Mouse (Mus musculus) intestine, embryonic 15.5 days (tissue): Measurements from ENCODE around the gene 9830107B12Rik. TPM values are rescaled to one million over a fixed set of nuclear protein-coding genes. Genes with fewer than 3 reads are reported as not detected.

Source experiments
- ATAC-seq: fragments of 200-750 bp; cut with Nextera tagmentation; 2 replicates; pipeline ENCODE4 v1.8.0; 2017; ENCODE audit warnings: moderate TSS enrichment, moderate library complexity
- H3K27ac ChIP-seq: fragments of 300-500 bp; sonication (generic); 2 replicates; pipeline ENCODE4 v1.5.1; 2015; ENCODE audit warnings: mild to moderate bottlenecking, inconsistent platforms
- H3K27me3 ChIP-seq: fragments of 300-500 bp; sonication (generic); replicated peaks from 2 replicates; pipeline ENCODE4 v1.6.1; 2015; ENCODE audit warnings: inconsistent platforms
- H3K36me3 ChIP-seq: fragments of 300-500 bp; sonication (generic); 2 replicates; pipeline ENCODE4 v1.6.1; 2015; ENCODE audit warnings: inconsistent platforms
- H3K4me1 ChIP-seq: fragments of 300-500 bp; sonication (generic); replicated peaks from 2 replicates; pipeline ENCODE4 v1.6.1; 2015; ENCODE audit warnings: inconsistent platforms
- H3K4me2 ChIP-seq: fragments of 300-500 bp; sonication (generic); replicated peaks from 2 replicates; pipeline ENCODE4 v1.6.1; 2015; ENCODE audit warnings: mild to moderate bottlenecking, inconsistent platforms
- H3K4me3 ChIP-seq: fragments of 300-500 bp; sonication (generic); replicated peaks from 2 replicates; pipeline ENCODE4 v1.5.1; 2015; ENCODE audit warnings: inconsistent platforms
- H3K9ac ChIP-seq: fragments of 300-500 bp; sonication (generic); 2 replicates; pipeline ENCODE4 v1.6.1; 2015; ENCODE audit warnings: inconsistent platforms
- H3K9me3 ChIP-seq: fragments of 300-500 bp; sonication (generic); 2 replicates; pipeline ENCODE4 v1.6.1; 2016; ENCODE audit warnings: inconsistent platforms
- WGBS: fragments of 180-500 bp; shearing (Covaris S2); methylation state at CpG from one replicate; pipeline ENCODE4 v1.1.7; 2015; 5-methylcytosine and 5-hydroxymethylcytosine counted together
- polyA plus RNA-seq: library from polyadenylated mRNA; unstranded; fragments of >200 nt; fragmentation: Nextera tagmentation; extraction: Ambion mirVana; gene quantifications from 2 replicates; pipeline ENCODE4 v1.2.1, GENCODE M21; 2015

9830107B12Rik gene
- polyA plus RNA-seq, 1 experiment from 2014 or later: 0.04 TPM

- ATAC-seq: no peak
- Histone ChIP-seq H3K4me2 (no peak overlapping the region), H3K9me3 (peaks cover 4% of the 10 kb centered on the region; the same call in 1 of the 2 replicates), H3K27me3 (peaks cover 7% of the 10 kb centered on the region), H3K36me3 (no peaks in the 10 kb centered on the region), H3K4me3 (no peak overlapping the region), H3K27ac (no peak overlapping the region), H3K9ac (no peak overlapping the region), H3K4me1 (peaks cover 2% of the 10 kb centered on the region; the same call in 1 of the 2 replicates)
- WGBS: 79% methylated on average over 12 of the region's 12 CpGs
Observed at GRCm38 (mm10) chr17:48090305-48090704, 55.8 kb downstream of the 9830107B12Rik start.

GRCm38 (mm10) chr17:48089446-48089845 lies 56.6 kb downstream of the 9830107B12Rik start:
- peaks cover 5% of the 10 kb centered on the region for H3K27me3 ChIP-seq
- no peak for ATAC-seq
- peaks cover 4% of the 10 kb centered on the region; the same call in 1 of the 2 replicates for H3K9me3 ChIP-seq
- no peak overlapping the region for H3K4me3 ChIP-seq
- H3K4me1 ChIP-seq: no peaks in the 10 kb centered on the region
- WGBS: 77% methylated on average over 2 of the region's 2 CpGs
- no peaks in the 10 kb centered on the region for H3K36me3 ChIP-seq
- no peak overlapping the region for H3K4me2 ChIP-seq
- H3K27ac ChIP-seq: no peak overlapping the region
- H3K9ac ChIP-seq: no peak overlapping the region

GRCm38 (mm10) chr17:48089019-48089418 lies 57.0 kb downstream of the 9830107B12Rik start, which contains the start of gene 1700067P10Rik:
Gene 1700067P10Rik, plus strand, starts transcription at chr17:48089319.
- ATAC-seq: no peak
- H3K4me2 ChIP-seq: no peak within 1 kb of the TSS

GRCm38 (mm10) chr17:48080626-48081025 lies 65.4 kb downstream of the 9830107B12Rik start:
- WGBS: 60% methylated on average over 3 of the region's 3 CpGs
- Histone ChIP-seq H3K27ac (no peak overlapping the region), H3K9ac (no peak overlapping the region), H3K9me3 (no peaks in the 10 kb centered on the region), H3K4me3 (no peak overlapping the region), H3K36me3 (no peaks in the 10 kb centered on the region), H3K4me1 (no peaks in the 10 kb centered on the region), H3K27me3 (no peaks in the 10 kb centered on the region), H3K4me2 (no peak overlapping the region)
- no peak for ATAC-seq

More at GRCm38 (mm10) chr17:48089019-48089418, 57.0 kb downstream of the 9830107B12Rik start, which contains the start of gene 1700067P10Rik:
- H3K36me3 ChIP-seq: no peaks in the 10 kb centered on the region
- H3K27me3 ChIP-seq: peaks cover 1% of the 10 kb centered on the region
- H3K9me3 ChIP-seq: peaks cover 4% of the 10 kb centered on the region; the same call in 1 of the 2 replicates
- no peak within 1 kb of the TSS for H3K27ac ChIP-seq
- no peaks in the 10 kb centered on the region for H3K4me1 ChIP-seq
- no peak within 1 kb of the TSS for H3K4me3 ChIP-seq
- H3K9ac ChIP-seq: no peak within 1 kb of the TSS

Other genes starting within 250 kb of the 9830107B12Rik start
- 22.3 and 24.9 TPM in 2 replicates for gene Foxp4, start 221.6 kb downstream of the 9830107B12Rik start, polyA plus RNA-seq
- gene 1700122O11Rik, start 108.0 kb downstream of the 9830107B12Rik start, polyA plus RNA-seq: not detected in 2 replicates
- not detected in 2 replicates for gene 1700067P10Rik, start 56.9 kb downstream of the 9830107B12Rik start, polyA plus RNA-seq
- gene A530064D06Rik, start 21.0 kb upstream of the 9830107B12Rik start, polyA plus RNA-seq: 0.11 TPM in 1 of 2 replicates, not detected in the other
- 0.24 and 0.37 TPM in 2 replicates for gene Trem1, start 86.5 kb upstream of the 9830107B12Rik start, polyA plus RNA-seq
- gene Trem3, start 101.5 kb upstream of the 9830107B12Rik start, polyA plus RNA-seq: 0.19 and 0.23 TPM in 2 replicates
- gene Treml4, start 118.0 kb upstream of the 9830107B12Rik start, polyA plus RNA-seq: 2.4 and 3.3 TPM in 2 replicates
- gene Treml2, start 153.2 kb upstream of the 9830107B12Rik start, polyA plus RNA-seq: 0.24 and 0.37 TPM in 2 replicates
- 0.28 and 0.45 TPM in 2 replicates for gene B430306N03Rik, start 169.9 kb upstream of the 9830107B12Rik start, polyA plus RNA-seq
- 4.2 and 4.7 TPM in 2 replicates for gene Trem2, start 200.1 kb upstream of the 9830107B12Rik start, polyA plus RNA-seq
- gene Treml1, start 213.6 kb upstream of the 9830107B12Rik start, polyA plus RNA-seq: 0.44 and 0.68 TPM in 2 replicates